ENCODE assay signal across 9 mouse cellular contexts in genomic region chr7:40902506-40902905, GRCm38 (mm10). TPM values are rescaled to one million over a fixed set of nuclear protein-coding genes. Genes with fewer than 3 reads are reported as not detected.
DNase-seq lines count a peak whose midpoint lies in the region; ATAC-seq lines count a peak whose summit lies in the region.
"Had no signal": no experiment of that assay in that cellular context is flagged by ENCODE, and none has a peak within 500 bp of the region (broad histone marks: within the 10 kb centered on the region; RNA-seq: fewer than 3 reads in every experiment).

No protein-coding gene starts in this region.

- 14% methylated on average over 28 of the region's 28 CpGs for WGBS in embryonic facial prominence, embryonic 10.5 days

- peaks cover 5% of the 10 kb centered on the region; the same call in 1 of the 2 replicates for H3K36me3 ChIP-seq in embryonic facial prominence, embryonic 10.5 days (replicated peaks)
- H3K36me3 ChIP-seq: liver, embryonic 15.5 days had no signal

- no peak overlapping the region for H3K27ac ChIP-seq in embryonic facial prominence, embryonic 10.5 days (replicated peaks)
- H3K27ac ChIP-seq: liver, embryonic 15.5 days had no signal

- peaks cover 37% of the 10 kb centered on the region for H3K4me1 ChIP-seq in embryonic facial prominence, embryonic 10.5 days
- H3K4me1 ChIP-seq: liver, embryonic 15.5 days had no signal

- ATAC-seq in CD4-positive, CD25-positive, alpha-beta regulatory T cell, adult 4 months = no peak

- DNase-seq in kidney, postnatal 14 days = peak; percentile 1
- no peak for DNase-seq in kidney, adult 11 months
- peak; percentile 35 for DNase-seq in embryonic facial prominence, embryonic 10.5 days (ENCODE audit: low spot score)
- peak; percentile 36 to 41 for DNase-seq in left cerebral cortex, postnatal 36 days (ENCODE audit: low spot score in 2 of 2)
- DNase-seq in retina, postnatal 1 day = peak; percentile 61
- no peak for DNase-seq in Muller cell, postnatal 12 days (ENCODE audit: inconsistent ontology term)
- DNase-seq in urinary bladder, adult 18-20 months (ENCODE audit: low spot score in 2 of 2) = no peak

- no peaks in the 10 kb centered on the region for H3K9me3 ChIP-seq in embryonic facial prominence, embryonic 10.5 days
- H3K9me3 ChIP-seq: liver, embryonic 15.5 days had no signal

- intact Hi-C loops in left cerebral cortex, postnatal 36 days (cut with DNase I) = loop anchor here (10.0 kb wide), 2 partner anchors 598 to 628 kb away; no protein-coding TSS in a partner anchor

- peaks cover 67% of the 10 kb centered on the region for H3K27me3 ChIP-seq in embryonic facial prominence, embryonic 10.5 days (replicated peaks; ENCODE audit: low read depth, poor library complexity, severe bottlenecking)

- H3K4me3 ChIP-seq in embryonic facial prominence, embryonic 10.5 days = peak overlapping the region; percentile 47
- H3K4me3 ChIP-seq: liver, embryonic 15.5 days had no signal

RNA-seq across cellular contexts. Expression of gene Vstm2b, which starts 4.4 kb away (rescaled TPM):
- 5.4 and 6.0 TPM in 2 replicates for polyA plus RNA-seq in embryonic facial prominence, embryonic 10.5 days (2016; fragmentation: Nextera tagmentation; extraction: Ambion mirVana)
- 10 to 100 TPM; 51.0 to 63.0 TPM for total RNA-seq in left cerebral cortex, postnatal 36 days (2021)
- polyA plus RNA-seq in CD4-positive, CD25-positive, alpha-beta regulatory T cell, adult 4 months (2017; shearing (Covaris generic)) = not detected
- polyA plus RNA-seq: liver, embryonic 15.5 days had no signal

Comparison
In these comparisons a context has a peak if more than half of its experiments do, and no peak if none do; other contexts are left out.
1. DNase-seq: peak in kidney, postnatal 14 days (single experiment), embryonic facial prominence, embryonic 10.5 days (single experiment), left cerebral cortex, postnatal 36 days (2 of 2) and retina, postnatal 1 day (single experiment); none in kidney, adult 11 months (single experiment), Muller cell, postnatal 12 days (single experiment) and urinary bladder, adult 18-20 months (0 of 2).